Mouse (Mus musculus) heart, postnatal 0 days (tissue): ENCODE results near the gene Cep57l1.

Experiments used
- CTCF ChIP-seq: IDR thresholded peaks from 2 replicates; pipeline ENCODE4 v1.5.1; 2016; ENCODE audit warnings: antibody characterized with exemption, control low read depth, low read depth
- EP300 ChIP-seq: IDR thresholded peaks from 2 replicates; pipeline ENCODE4 v1.6.1; 2016; ENCODE audit warnings: antibody characterized with exemption, low read depth

DNA sequence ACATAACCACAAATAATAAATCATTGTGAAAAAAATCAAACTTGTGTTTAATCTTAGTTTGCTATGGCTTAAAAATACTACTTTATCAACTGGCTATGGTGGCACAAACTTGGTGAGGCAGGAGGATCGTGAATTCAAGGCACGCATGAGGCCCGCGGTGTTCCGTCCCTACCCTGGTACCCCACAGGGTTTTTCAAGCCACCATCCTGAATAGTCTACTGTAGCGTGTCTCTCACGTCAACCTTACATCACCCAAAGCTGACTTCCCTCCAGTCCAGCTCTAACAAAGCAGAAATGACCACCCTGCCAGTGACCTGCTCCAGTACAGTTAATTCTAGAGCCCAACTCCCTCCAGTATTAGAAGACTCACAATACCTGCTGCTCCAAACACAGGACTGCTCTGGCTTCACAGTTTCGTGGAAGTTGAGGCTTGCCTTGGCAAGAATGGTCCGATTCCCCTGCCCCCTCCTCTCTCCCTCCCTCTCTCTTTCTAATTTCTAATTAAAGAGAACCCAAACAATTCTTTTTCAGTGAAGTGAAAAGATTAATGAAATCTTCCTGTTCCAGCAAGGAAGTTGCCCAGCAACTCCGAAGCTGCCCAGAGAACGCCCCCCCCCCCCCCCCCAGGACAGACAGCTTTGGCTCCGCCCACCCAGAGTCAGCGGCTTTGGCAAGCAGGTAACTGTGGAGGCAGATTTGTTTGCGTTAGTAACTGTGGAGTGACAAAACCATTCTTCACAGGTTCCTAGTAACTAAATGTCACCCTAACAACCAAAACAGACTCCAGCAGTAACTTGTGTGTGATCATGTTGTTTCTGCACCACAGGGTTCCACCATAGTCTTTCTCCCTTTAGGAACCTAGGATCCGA lies 93.4 kb downstream of the Cep57l1 start, which contains the start of gene Ccdc162:
- TF ChIP-seq CTCF, result no peak
- TF ChIP-seq EP300, result no peak
